Mouse (Mus musculus): ENCODE results near the gene Itga2b. TPM values are rescaled to one million over a fixed set of nuclear protein-coding genes. Genes with fewer than 3 reads are reported as not detected.

Itga2b gene
- total RNA-seq, 2 experiments from 2014 or later: 4.3 to 5.7 TPM

DNA sequence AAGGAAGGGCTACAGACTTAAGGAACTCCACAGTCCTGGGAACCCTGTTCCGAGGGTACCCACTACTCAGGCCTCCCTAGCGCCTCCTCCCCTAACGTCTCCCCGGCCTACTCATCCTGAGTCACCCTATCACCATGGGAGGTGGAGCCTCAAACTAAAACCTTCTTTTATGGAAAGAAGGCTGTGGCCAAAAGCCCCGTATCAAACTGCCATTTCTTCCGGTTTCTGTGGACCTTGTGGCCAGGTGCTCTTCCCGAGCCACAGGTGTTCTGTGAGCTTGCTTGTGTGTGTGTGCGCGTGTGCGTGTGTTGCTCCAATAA lies 33.5 kb downstream of the Itga2b start:
- DNase-seq: peak; percentile 38

DNA sequence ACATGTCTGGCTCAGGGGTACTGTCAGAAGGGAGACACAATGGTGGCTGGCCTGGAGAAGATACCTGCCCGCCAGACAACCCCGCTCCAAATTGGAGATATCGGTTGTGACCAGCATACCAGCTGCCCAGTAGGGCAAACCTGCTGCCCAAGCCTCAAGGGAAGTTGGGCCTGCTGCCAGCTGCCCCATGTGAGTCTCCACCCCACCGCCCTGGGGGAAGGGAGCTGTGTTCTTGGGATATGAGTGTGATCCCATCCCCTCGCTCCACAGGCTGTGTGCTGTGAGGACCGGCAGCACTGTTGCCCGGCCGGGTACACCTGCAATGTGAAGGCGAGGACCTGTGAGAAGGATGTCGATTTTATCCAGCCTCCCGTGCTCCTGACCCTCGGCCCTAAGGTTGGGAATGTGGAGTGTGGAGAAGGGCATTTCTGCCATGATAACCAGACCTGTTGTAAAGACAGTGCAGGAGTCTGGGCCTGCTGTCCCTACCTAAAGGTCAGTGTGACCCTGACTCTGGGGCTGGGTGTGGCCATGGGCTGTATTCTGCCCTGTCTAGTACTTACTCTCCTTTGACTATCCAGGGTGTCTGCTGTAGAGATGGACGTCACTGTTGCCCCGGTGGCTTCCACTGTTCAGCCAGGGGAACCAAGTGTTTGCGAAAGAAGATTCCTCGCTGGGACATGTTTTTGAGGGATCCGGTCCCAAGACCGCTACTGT lies 34.0 kb downstream of the Itga2b start:
- peak; percentile 73 for DNase-seq

DNA sequence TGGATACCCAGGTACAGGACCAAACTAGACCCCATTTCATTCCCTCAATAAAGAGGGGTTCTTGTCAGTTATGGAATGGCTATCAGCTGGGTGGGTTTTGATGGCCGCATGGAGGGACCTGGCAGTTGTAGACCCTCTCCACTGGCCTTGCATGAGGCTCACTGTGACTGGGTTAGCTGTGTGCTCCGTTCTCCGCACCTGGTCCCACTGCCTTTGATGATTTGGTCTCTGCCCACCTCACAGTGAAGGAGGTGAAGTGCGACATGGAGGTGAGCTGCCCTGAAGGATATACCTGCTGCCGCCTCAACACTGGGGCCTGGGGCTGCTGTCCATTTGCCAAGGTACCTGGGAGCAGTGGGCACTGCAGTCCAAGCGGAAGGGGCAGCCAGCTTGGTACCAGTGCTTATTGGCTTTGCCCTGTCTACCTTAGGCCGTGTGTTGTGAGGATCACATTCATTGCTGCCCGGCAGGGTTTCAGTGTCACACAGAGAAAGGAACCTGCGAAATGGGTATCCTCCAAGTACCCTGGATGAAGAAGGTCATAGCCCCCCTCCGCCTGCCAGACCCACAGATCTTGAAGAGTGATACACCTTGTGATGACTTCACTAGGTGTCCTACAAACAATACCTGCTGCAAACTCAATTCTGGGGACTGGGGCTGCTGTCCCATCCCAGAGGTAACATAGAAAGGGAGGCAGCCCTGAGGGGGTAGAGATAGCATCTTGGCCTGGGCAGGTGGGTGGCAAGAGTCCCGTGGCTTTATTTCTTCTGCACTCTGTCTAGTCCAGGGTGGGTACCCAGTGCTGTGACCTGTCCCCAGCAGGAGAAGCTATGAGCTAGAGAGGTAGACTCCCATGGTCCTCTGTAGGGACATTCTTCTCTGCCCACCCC lies 34.9 kb downstream of the Itga2b start:
- DNase-seq: no peak

GRCm38 (mm10) chr11:102434406-102434805 lies 35.5 kb downstream of the Itga2b start:
- peak; percentile 93 for DNase-seq

- no peak for DNase-seq
Measured at GRCm38 (mm10) chr11:102433866-102434265, 36.1 kb downstream of the Itga2b start.

- peak; percentile 86 for DNase-seq
Measured at GRCm38 (mm10) chr11:102432896-102433295, 37.0 kb downstream of the Itga2b start.

- DNase-seq: peak; percentile 28
Measured at GRCm38 (mm10) chr11:102432115-102432843, 37.6 kb downstream of the Itga2b start.

- DNase-seq: no peak
Measured at GRCm38 (mm10) chr11:102431728-102432114, 38.2 kb downstream of the Itga2b start.

GRCm38 (mm10) chr11:102431018-102431645 lies 38.8 kb downstream of the Itga2b start:
- DNase-seq: peak; percentile 88

- peak; percentile 91 for DNase-seq
Measured at GRCm38 (mm10) chr11:102430121-102431017, 39.6 kb downstream of the Itga2b start, which contains the start of gene Grn. Gene Grn, plus strand, starts transcription at chr11:102430315.

DNA sequence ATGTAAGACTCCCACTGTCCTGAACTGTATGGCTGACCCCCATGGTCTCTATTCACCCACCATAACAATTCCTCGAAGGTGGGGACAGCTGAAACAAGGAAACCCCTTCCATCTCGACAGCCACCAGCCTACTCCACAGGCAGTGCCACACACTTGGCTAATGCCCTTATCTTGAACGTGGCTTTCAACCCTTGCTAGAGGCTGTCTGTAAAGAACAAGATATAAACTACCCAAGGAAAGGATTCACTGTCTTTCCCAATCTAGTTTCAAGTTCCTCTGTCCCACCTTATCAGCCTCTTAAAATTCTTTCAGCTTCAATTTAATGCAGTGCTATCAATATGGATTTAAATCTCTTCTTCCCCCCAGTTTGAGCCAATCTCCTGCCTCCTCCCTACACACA lies 40.4 kb downstream of the Itga2b start:
- DNase-seq: no peak

DNA sequence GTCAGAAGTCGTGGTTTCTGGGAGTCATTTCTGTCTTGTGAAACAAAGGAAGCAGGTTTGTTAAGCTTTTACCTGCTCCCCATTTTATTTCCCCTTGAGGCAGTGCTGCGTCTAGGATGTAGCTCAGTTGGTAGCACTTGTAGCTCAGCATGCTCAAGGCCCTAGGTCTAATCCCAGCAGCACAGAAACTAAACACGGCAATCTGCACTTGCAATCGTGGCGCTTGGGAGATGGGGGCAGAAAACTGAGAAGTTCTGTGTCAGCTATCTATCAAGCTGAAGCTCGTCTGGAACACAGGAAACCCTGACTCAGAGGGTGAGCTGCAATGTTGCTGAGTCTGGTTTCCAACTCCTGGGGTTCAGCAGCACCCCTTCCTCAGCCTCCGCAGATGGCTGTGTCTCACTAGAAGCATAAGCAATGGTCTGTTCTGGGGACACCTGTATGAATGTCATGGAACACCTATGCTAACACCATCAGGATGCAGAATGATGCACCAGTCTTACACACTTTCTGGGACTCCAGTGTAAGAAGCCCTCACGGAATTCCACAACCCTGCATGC lies 40.9 kb downstream of the Itga2b start:
- no peak for DNase-seq

DNA sequence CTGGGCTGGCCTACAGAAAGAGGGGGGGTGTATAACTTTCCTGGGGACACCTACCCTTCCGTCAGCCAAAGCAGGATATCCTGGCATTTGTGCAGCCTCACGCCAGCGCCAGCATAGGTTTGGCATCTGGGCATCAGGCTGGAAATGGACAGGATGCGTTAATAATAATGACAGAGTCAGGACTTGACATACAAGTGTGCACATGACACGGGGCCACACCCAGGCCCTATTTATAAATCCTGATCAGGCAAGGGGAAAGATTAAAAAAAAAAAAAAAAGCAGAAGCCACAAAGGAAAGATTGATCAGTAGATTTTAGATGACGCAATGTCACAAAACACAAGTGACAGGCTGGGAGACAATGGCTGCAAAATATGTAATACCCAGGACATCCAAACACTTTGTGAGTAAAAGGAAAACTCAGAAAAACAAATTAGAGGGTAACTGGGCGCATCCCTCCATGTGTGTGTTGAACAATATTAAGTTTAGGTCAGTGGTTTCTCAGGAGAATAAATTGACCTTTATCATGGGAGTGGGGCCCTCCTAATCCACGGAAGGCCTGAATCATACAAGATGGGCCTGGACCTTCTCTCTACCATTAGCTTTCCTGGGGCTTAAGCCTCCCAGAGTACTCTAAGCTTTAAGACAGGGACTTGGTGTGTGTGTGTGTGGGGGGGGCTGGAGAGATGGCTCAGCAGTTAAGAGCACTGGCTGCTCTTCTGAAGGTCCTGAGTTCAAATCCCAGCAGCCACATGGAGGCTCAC lies 44.2 kb downstream of the Itga2b start:
- peak; percentile 18 for DNase-seq

DNA sequence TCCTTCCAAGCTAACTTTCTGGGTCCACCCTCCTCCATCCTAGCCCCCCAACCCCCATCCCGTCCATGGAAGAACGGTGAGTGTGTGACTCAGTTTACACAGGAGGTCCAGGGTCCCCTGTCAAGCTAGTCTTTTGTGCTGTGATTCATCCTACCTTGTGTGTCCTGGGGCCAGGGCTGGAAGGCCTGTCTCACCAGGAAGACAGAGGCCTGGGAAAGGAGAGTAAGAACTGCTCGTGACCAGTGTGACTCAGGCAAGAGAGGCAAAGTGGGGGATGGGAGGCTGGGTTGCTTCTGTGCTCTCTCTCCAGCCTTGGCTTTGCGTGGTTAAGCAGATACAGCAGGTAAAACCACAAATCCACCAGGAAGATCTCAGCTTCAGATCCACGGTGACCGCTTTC lies 45.3 kb downstream of the Itga2b start:
- peak; percentile 54 for DNase-seq

DNA sequence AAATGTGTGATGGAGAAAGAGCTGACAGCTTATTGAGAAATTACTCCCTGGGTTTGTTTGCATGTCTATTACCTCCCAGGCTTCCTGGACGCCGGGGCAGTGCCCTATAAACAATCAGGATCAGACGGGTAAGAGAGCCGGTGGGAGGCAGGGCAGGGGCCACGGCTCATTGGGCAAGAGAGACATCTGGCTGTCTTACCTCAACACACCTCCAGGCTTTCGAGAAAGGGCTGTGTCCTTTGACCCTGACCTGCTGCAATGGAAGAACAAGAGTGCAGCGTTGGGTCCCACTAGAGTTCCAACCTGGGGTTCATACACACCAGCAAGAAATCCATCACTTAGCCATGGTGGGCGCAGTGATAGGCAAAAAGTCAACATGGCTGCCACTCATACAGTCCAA lies 48.4 kb downstream of the Itga2b start:
- no peak for DNase-seq

- peak; percentile 85 for DNase-seq
Measured at GRCm38 (mm10) chr11:102418887-102419286, 51.0 kb downstream of the Itga2b start.

GRCm38 (mm10) chr11:102417160-102417559 lies 52.8 kb downstream of the Itga2b start:
- DNase-seq: no peak

DNA sequence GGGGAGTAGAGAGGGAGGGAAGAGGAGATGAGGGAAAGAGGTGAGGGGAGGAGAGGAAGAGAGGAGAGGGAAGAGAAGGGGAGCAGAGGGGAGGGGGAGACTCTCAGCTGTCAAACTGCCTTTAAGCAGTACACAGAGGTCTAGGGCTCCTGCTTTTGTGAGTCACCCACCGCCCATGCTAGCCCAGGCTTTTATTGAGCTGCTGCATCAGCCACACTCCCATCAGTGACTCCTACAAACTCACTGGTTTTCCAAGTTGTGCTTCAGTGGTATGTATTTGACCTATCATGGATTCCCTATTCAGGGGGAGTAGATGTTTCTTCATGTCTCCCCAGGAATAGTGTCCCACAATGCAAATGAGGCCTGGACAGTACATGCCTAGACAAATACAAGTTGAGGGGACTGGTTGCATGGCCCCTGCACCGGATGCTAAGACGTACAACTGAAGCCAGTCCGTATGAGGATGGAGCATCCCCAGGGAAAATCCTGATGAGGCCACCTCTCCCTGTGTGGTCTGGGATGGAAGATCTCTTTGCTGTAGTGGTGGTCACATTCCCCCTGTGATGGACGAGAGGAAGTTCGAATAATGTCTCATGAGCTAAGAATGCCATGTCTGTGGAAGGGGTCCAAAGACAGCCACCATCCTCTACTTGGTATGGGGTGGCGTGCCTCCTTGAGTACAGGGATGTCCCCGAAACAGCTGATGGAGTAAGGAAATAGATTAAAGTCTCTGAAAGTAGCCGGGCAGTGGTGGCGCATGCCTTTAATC lies 54.7 kb downstream of the Itga2b start:
- DNase-seq: no peak

- DNase-seq: no peak
Measured at GRCm38 (mm10) chr11:102413059-102413458, 56.9 kb downstream of the Itga2b start.

All from adrenal gland, postnatal 10 days (tissue).